10 mouse cellular contexts compared by ENCODE assay signal in the genomic region with DNA sequence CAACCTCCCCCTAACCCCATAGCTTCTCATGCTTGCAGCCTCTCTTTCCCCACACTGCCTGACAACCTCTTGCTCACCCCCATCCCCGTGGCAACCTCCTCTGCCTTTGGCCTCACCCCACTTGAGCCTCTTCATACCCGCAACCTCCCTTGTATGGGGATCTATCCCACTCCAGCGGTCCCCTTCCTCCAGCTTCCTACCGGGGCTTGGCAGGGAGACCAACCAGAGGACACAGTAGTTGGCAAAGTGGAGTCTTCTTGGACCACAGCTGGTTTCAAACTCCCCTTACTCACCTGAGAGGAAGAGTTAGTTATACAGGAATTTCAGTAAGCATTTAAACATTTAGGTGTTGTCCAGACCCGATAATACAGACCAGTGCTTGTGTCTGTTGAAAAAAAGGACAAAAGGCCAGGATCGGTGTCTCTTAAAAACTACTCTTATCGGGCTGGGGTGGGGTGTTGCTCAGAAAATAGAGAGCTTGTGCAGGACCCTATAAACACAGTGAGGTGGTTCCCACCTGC. TPM values are rescaled to one million over a fixed set of nuclear protein-coding genes. Genes with fewer than 3 reads are reported as not detected.
A peak's percentile ranks its signal among the peaks of the same experiment; 100 is the strongest.
DNase-seq lines count a peak whose midpoint lies in the region; ATAC-seq and TF ChIP-seq lines count a peak whose summit lies in the region.
"Had no signal": no experiment of that assay in that cellular context is flagged by ENCODE, and none has a peak within 500 bp of the region (broad histone marks: within the 10 kb centered on the region; RNA-seq: fewer than 3 reads in every experiment).

No protein-coding gene starts in this region.

- no peak overlapping the region for H3K27ac ChIP-seq in forebrain, embryonic 16.5 days (ENCODE audit: low read length)
- 0 out of 2 replicates have a peak overlapping the region, but pooled peaks have one; percentile 6 for H3K27ac ChIP-seq in midbrain, embryonic 12.5 days (replicated peaks)
- no peak overlapping the region for H3K27ac ChIP-seq in kidney, adult 2 months (ENCODE audit: insufficient read depth, low read depth, low read length)

- no peaks in the 10 kb centered on the region for H3K9me3 ChIP-seq in forebrain, embryonic 16.5 days (ENCODE audit: control insufficient read depth, low read length)
- H3K9me3 ChIP-seq in midbrain, embryonic 12.5 days: no peaks in the 10 kb centered on the region

- peak overlapping the region; percentile 82 for H3K4me2 ChIP-seq in forebrain, embryonic 16.5 days (ENCODE audit: low read length)
- H3K4me2 ChIP-seq in midbrain, embryonic 12.5 days (replicated peaks): peak overlapping the region; percentile 83

- H3K27me3 ChIP-seq in forebrain, embryonic 16.5 days (replicated peaks; ENCODE audit: control insufficient read depth, insufficient read depth, low read length): peaks cover 17% of the 10 kb centered on the region
- peaks cover 34% of the 10 kb centered on the region for H3K27me3 ChIP-seq in midbrain, embryonic 12.5 days
- H3K27me3 ChIP-seq in kidney, adult 2 months (replicated peaks; ENCODE audit: control insufficient read depth, insufficient read depth, low read length): no peaks in the 10 kb centered on the region

- ATAC-seq in forebrain, embryonic 16.5 days: no peak; the same call in none of the 2 replicates
- ATAC-seq in midbrain, embryonic 12.5 days (ENCODE audit: low FRiP score, low read depth): no peak
- no peak for ATAC-seq in erythroid progenitor cell, adult 5-6 weeks (replicated peaks; ENCODE audit: low FRiP score, poor library complexity, severe bottlenecking)
- ATAC-seq: Patski had no signal

- H3K4me3 ChIP-seq in forebrain, embryonic 16.5 days (replicated peaks; ENCODE audit: low read length): peak overlapping the region; percentile 63
- peak overlapping the region; percentile 51 for H3K4me3 ChIP-seq in midbrain, embryonic 12.5 days
- H3K4me3 ChIP-seq in kidney, adult 2 months (ENCODE audit: insufficient read depth, low read depth, low read length): no peak overlapping the region

- no peak for TF ChIP-seq POLR2A in kidney, adult 2 months (IDR thresholded peaks at IDR 0.05; ENCODE audit: low read depth, low read length)

- peaks cover 19% of the 10 kb centered on the region for H3K4me1 ChIP-seq in forebrain, embryonic 16.5 days (replicated peaks; ENCODE audit: control insufficient read depth, insufficient read depth, low read length)
- H3K4me1 ChIP-seq in midbrain, embryonic 12.5 days: peaks cover 27% of the 10 kb centered on the region
- H3K4me1 ChIP-seq in kidney, adult 2 months (ENCODE audit: control insufficient read depth, insufficient read depth, low read length): no peaks in the 10 kb centered on the region

- peak; percentile 19 for DNase-seq in retina, postnatal 1 day
- DNase-seq in retina, embryonic 14.5 days (ENCODE audit: low spot score): no peak
- no peak for DNase-seq in layer of hippocampus, postnatal 25 days (ENCODE audit: extremely low spot score in 1 of 2, low spot score in 1 of 2)
- DNase-seq in kidney, adult 2 months: no peak

- no peak for TF ChIP-seq CTCF in kidney, adult 2 months (conservative IDR thresholded peaks at IDR 0.05; ENCODE audit: insufficient read depth, insufficient read length, low read depth, low read length)

- WGBS in forebrain, embryonic 16.5 days: 30% methylated on average over 7 of the region's 7 CpGs
- WGBS in midbrain, embryonic 12.5 days: 26% methylated on average over 7 of the region's 7 CpGs
- WGBS in kidney, adult 2 months: 53% methylated on average over 7 of the region's 7 CpGs

- H3K36me3 ChIP-seq in forebrain, embryonic 16.5 days (ENCODE audit: control insufficient read depth, insufficient read depth): no peaks in the 10 kb centered on the region
- no peaks in the 10 kb centered on the region for H3K36me3 ChIP-seq in midbrain, embryonic 12.5 days
- no peaks in the 10 kb centered on the region for H3K36me3 ChIP-seq in kidney, adult 2 months (ENCODE audit: control insufficient read depth, insufficient read depth, low read length)

- H3K9ac ChIP-seq in forebrain, embryonic 16.5 days (replicated peaks; ENCODE audit: low read depth, low read length): peak overlapping the region; percentile 74
- H3K9ac ChIP-seq in midbrain, embryonic 12.5 days (replicated peaks): no peak overlapping the region

RNA-seq across cellular contexts. Expression of gene Lactbl1, which starts 15.9 kb away (rescaled TPM):
- polyA plus RNA-seq in forebrain, embryonic 16.5 days (2015; fragmentation: Nextera tagmentation; extraction: Ambion mirVana): 0.06 TPM in 1 of 2 replicates, not detected in the other
- polyA plus RNA-seq in midbrain, embryonic 12.5 days (2016; fragmentation: Nextera tagmentation; extraction: Ambion mirVana): 0.05 and 0.12 TPM in 2 replicates
- total RNA-seq in erythroid progenitor cell, adult 5-6 weeks (2015; ENCODE audit: low replicate concordance): not detected in 2 replicates
- not detected in 2 replicates for total RNA-seq in erythroid progenitor cell, adult 5-6 weeks (2017; ENCODE audit: low replicate concordance)
- under 1 TPM; 0.07 to 0.16 TPM for total RNA-seq in layer of hippocampus, postnatal 25 days (2021)
- not detected in 2 replicates for polyA plus RNA-seq in kidney, adult 2 months (2012; rRNA removed)
- polyA plus RNA-seq: Patski had no signal

RNA-seq across cellular contexts. Expression of gene Tex46, which starts 28.1 kb away (rescaled TPM):
- not detected in 2 replicates for polyA plus RNA-seq in forebrain, embryonic 16.5 days (2015; fragmentation: Nextera tagmentation; extraction: Ambion mirVana)
- polyA plus RNA-seq in midbrain, embryonic 12.5 days (2016; fragmentation: Nextera tagmentation; extraction: Ambion mirVana): not detected in 2 replicates
- total RNA-seq in erythroid progenitor cell, adult 5-6 weeks (2015; ENCODE audit: low replicate concordance): not detected in 2 replicates
- total RNA-seq in erythroid progenitor cell, adult 5-6 weeks (2017; ENCODE audit: low replicate concordance): not detected in 2 replicates
- total RNA-seq in layer of hippocampus, postnatal 25 days (2021): not detected
- polyA plus RNA-seq in kidney, adult 2 months (2012; rRNA removed): not detected in 2 replicates
- total RNA-seq: heart, adult 8-10 months; layer of hippocampus, postnatal 10 days had no signal
- polyA plus RNA-seq: Patski had no signal

RNA-seq across cellular contexts. Expression of gene Kdm1a, which starts 35.8 kb away (rescaled TPM):
- polyA plus RNA-seq in forebrain, embryonic 16.5 days (2015; fragmentation: Nextera tagmentation; extraction: Ambion mirVana): 82.2 and 87.4 TPM in 2 replicates
- 113 and 128 TPM in 2 replicates for polyA plus RNA-seq in midbrain, embryonic 12.5 days (2016; fragmentation: Nextera tagmentation; extraction: Ambion mirVana)
- total RNA-seq in erythroid progenitor cell, adult 5-6 weeks (2015; ENCODE audit: low replicate concordance): 32.8 and 38.1 TPM in 2 replicates
- 21.0 and 34.4 TPM in 2 replicates for total RNA-seq in erythroid progenitor cell, adult 5-6 weeks (2017; ENCODE audit: low replicate concordance)
- total RNA-seq in layer of hippocampus, postnatal 25 days (2021): 100 to 1,000 TPM in 1 of 2 experiments, 10 to 100 TPM in 1; 97.1 to 109 TPM
- polyA plus RNA-seq in kidney, adult 2 months (2012; rRNA removed): 21.0 and 21.1 TPM in 2 replicates
